Mouse (Mus musculus): Measurements from ENCODE around the gene Ftcd.

The Ftcd gene

GRCm38 (mm10) chr10:76575374-76575773, at the start of gene Ftcd:
TSS of gene Ftcd (plus strand) at chr10:76575648.
- DNase-seq, result no peak

- DNase-seq, result no peak
These were observed 44.5 kb upstream of the Ftcd start for GRCm38 (mm10) chr10:76530922-76531321.

- DNase-seq, result peak; percentile 99
These were observed 44.1 kb upstream of the Ftcd start, which contains the start of gene Lss for GRCm38 (mm10) chr10:76531375-76531774. TSS of gene Lss (plus strand) at chr10:76531588.

GRCm38 (mm10) chr10:76531828-76532227, 43.6 kb upstream of the Ftcd start:
- no peak for DNase-seq

GRCm38 (mm10) chr10:76535526-76535925, 39.9 kb upstream of the Ftcd start:
- no peak for DNase-seq

- no peak for DNase-seq
These were observed 37.8 kb upstream of the Ftcd start for GRCm38 (mm10) chr10:76537619-76538018.

- no peak for DNase-seq
These were observed 33.9 kb upstream of the Ftcd start for GRCm38 (mm10) chr10:76541336-76542085.

- DNase-seq, result no peak
These were observed 32.6 kb upstream of the Ftcd start for GRCm38 (mm10) chr10:76542636-76543375.

- DNase-seq, result no peak
These were observed 28.9 kb upstream of the Ftcd start for GRCm38 (mm10) chr10:76546566-76546965.

- DNase-seq, result no peak
These were observed 27.2 kb upstream of the Ftcd start for GRCm38 (mm10) chr10:76548218-76548617.

- no peak for DNase-seq
These were observed 25.0 kb upstream of the Ftcd start for GRCm38 (mm10) chr10:76550458-76550857.

GRCm38 (mm10) chr10:76551556-76551955, 23.9 kb upstream of the Ftcd start:
- DNase-seq, result no peak

- DNase-seq, result no peak
These were observed 21.4 kb upstream of the Ftcd start for GRCm38 (mm10) chr10:76554061-76554460.

GRCm38 (mm10) chr10:76561972-76562371, 13.5 kb upstream of the Ftcd start, which contains the start of gene Spatc1l:
TSS of gene Spatc1l (plus strand) at chr10:76562272.
- no peak for DNase-seq

- DNase-seq, result no peak
These were observed 5.3 kb upstream of the Ftcd start for GRCm38 (mm10) chr10:76569996-76570685.

GRCm38 (mm10) chr10:76571070-76571469, 4.4 kb upstream of the Ftcd start:
- DNase-seq, result no peak

GRCm38 (mm10) chr10:76572151-76572550, 3.3 kb upstream of the Ftcd start:
- DNase-seq, result no peak

GRCm38 (mm10) chr10:76576920-76577319, 1.5 kb downstream of the Ftcd start:
- DNase-seq, result no peak

- DNase-seq, result no peak
These were observed 8.7 kb downstream of the Ftcd start for GRCm38 (mm10) chr10:76584138-76584537.

GRCm38 (mm10) chr10:76586190-76586589, 10.7 kb downstream of the Ftcd start:
- no peak for DNase-seq

- no peak for DNase-seq
These were observed 14.7 kb downstream of the Ftcd start for GRCm38 (mm10) chr10:76590197-76590596.

- DNase-seq, result no peak
These were observed 20.9 kb downstream of the Ftcd start for GRCm38 (mm10) chr10:76596338-76596737.

GRCm38 (mm10) chr10:76602690-76603089, 27.2 kb downstream of the Ftcd start:
- no peak for DNase-seq

- DNase-seq, result no peak
These were observed 37.0 kb downstream of the Ftcd start for GRCm38 (mm10) chr10:76612473-76612872.
